Mouse (Mus musculus): ENCODE data around the gene Tmem251. TPM values are rescaled to one million over a fixed set of nuclear protein-coding genes. Genes with fewer than 3 reads are reported as not detected.

Tmem251 gene
- polyA plus RNA-seq (2014; fragmentation: Nextera tagmentation; extraction: Ambion mirVana) = 12.3 and 14.2 TPM in 2 replicates

- Histone ChIP-seq H3K27me3 (replicated peaks; ENCODE audit: control insufficient read depth, insufficient read depth, low read length) (no peaks in the 10 kb centered on the region), H3K4me3 (ENCODE audit: low read depth, low read length) (peak within 1 kb of the TSS; percentile 87), H3K4me2 (ENCODE audit: low read length) (peak within 1 kb of the TSS; percentile 93), H3K9ac (ENCODE audit: low read length) (peak within 1 kb of the TSS; percentile 86), H3K36me3 (ENCODE audit: control insufficient read depth, insufficient read depth, low read length) (peaks cover 11% of the 10 kb centered on the region), H3K4me1 (ENCODE audit: control insufficient read depth, insufficient read depth, low read length) (peaks cover 18% of the 10 kb centered on the region), H3K27ac (ENCODE audit: low read depth, low read length) (peak within 1 kb of the TSS; percentile 88), H3K9me3 (replicated peaks; ENCODE audit: control insufficient read depth, low read length) (no peaks in the 10 kb centered on the region)
- WGBS = under 1% methylated on average over 59 of the region's 63 CpGs
- peak; percentile 99 for ATAC-seq
- DNase-seq (ENCODE audit: low spot score) = peak; percentile 94
Observed at GRCm38 (mm10) chr12:102743589-102744574, at the start of gene Tmem251, which contains the start of gene Moap1. Gene Tmem251 (plus strand): TSS chr12:102743762. Gene Moap1 (minus strand): TSS chr12:102743661.

GRCm38 (mm10) chr12:102695369-102696239 is 48.0 kb upstream of the Tmem251 start:
- H3K9ac ChIP-seq (ENCODE audit: low read length) = no peak overlapping the region
- no peak overlapping the region for H3K4me3 ChIP-seq (ENCODE audit: low read depth, low read length)
- no peaks in the 10 kb centered on the region for H3K9me3 ChIP-seq (replicated peaks; ENCODE audit: control insufficient read depth, low read length)
- 58% methylated on average over 18 of the region's 18 CpGs for WGBS
- 0 out of 2 replicates have a peak overlapping the region, but pooled peaks have one; percentile 5 for H3K27ac ChIP-seq (ENCODE audit: low read depth, low read length)
- DNase-seq (ENCODE audit: low spot score) (no peak), ATAC-seq (no peak)
- no peak overlapping the region for H3K4me2 ChIP-seq (ENCODE audit: low read length)
- no peaks in the 10 kb centered on the region for H3K27me3 ChIP-seq (replicated peaks; ENCODE audit: control insufficient read depth, insufficient read depth, low read length)
- H3K36me3 ChIP-seq (ENCODE audit: control insufficient read depth, insufficient read depth, low read length) = no peaks in the 10 kb centered on the region
- H3K4me1 ChIP-seq (ENCODE audit: control insufficient read depth, insufficient read depth, low read length) = peaks cover 36% of the 10 kb centered on the region

GRCm38 (mm10) chr12:102696635-102697354 is 46.8 kb upstream of the Tmem251 start:
- peaks cover 36% of the 10 kb centered on the region for H3K4me1 ChIP-seq (ENCODE audit: control insufficient read depth, insufficient read depth, low read length)
- H3K27ac ChIP-seq (ENCODE audit: low read depth, low read length) = 0 out of 2 replicates have a peak overlapping the region, but pooled peaks have one; percentile 21
- no peaks in the 10 kb centered on the region for H3K27me3 ChIP-seq (replicated peaks; ENCODE audit: control insufficient read depth, insufficient read depth, low read length)
- WGBS = 88% methylated on average over 14 of the region's 14 CpGs
- no peaks in the 10 kb centered on the region for H3K36me3 ChIP-seq (ENCODE audit: control insufficient read depth, insufficient read depth, low read length)
- DNase-seq (ENCODE audit: low spot score) (no peak), ATAC-seq (no peak)
- H3K4me3 ChIP-seq (ENCODE audit: low read depth, low read length) = no peak overlapping the region
- no peaks in the 10 kb centered on the region for H3K9me3 ChIP-seq (replicated peaks; ENCODE audit: control insufficient read depth, low read length)
- H3K4me2 ChIP-seq (ENCODE audit: low read length) = no peak overlapping the region
- no peak overlapping the region for H3K9ac ChIP-seq (ENCODE audit: low read length)

GRCm38 (mm10) chr12:102697381-102697780 is 46.2 kb upstream of the Tmem251 start:
- peak overlapping the region; percentile 78; the same call in 1 of the 2 replicates for H3K27ac ChIP-seq (ENCODE audit: low read depth, low read length)
- 79% methylated on average over 7 of the region's 7 CpGs for WGBS
- no peak overlapping the region for H3K9ac ChIP-seq (ENCODE audit: low read length)
- H3K36me3 ChIP-seq (ENCODE audit: control insufficient read depth, insufficient read depth, low read length) = no peaks in the 10 kb centered on the region
- H3K9me3 ChIP-seq (replicated peaks; ENCODE audit: control insufficient read depth, low read length) = no peaks in the 10 kb centered on the region
- no peaks in the 10 kb centered on the region for H3K27me3 ChIP-seq (replicated peaks; ENCODE audit: control insufficient read depth, insufficient read depth, low read length)
- ATAC-seq (no peak), DNase-seq (ENCODE audit: low spot score) (no peak)
- H3K4me3 ChIP-seq (ENCODE audit: low read depth, low read length) = no peak overlapping the region
- H3K4me2 ChIP-seq (ENCODE audit: low read length) = no peak overlapping the region
- peaks cover 42% of the 10 kb centered on the region for H3K4me1 ChIP-seq (ENCODE audit: control insufficient read depth, insufficient read depth, low read length)

GRCm38 (mm10) chr12:102698089-102698684 is 45.4 kb upstream of the Tmem251 start:
- Histone ChIP-seq H3K9ac (ENCODE audit: low read length) (peak overlapping the region; percentile 43), H3K36me3 (ENCODE audit: control insufficient read depth, insufficient read depth, low read length) (no peaks in the 10 kb centered on the region), H3K4me2 (ENCODE audit: low read length) (0 out of 2 replicates have a peak overlapping the region, but pooled peaks have one; percentile 4), H3K27me3 (replicated peaks; ENCODE audit: control insufficient read depth, insufficient read depth, low read length) (no peaks in the 10 kb centered on the region), H3K9me3 (replicated peaks; ENCODE audit: control insufficient read depth, low read length) (no peaks in the 10 kb centered on the region), H3K4me1 (ENCODE audit: control insufficient read depth, insufficient read depth, low read length) (peaks cover 47% of the 10 kb centered on the region), H3K4me3 (ENCODE audit: low read depth, low read length) (no peak overlapping the region), H3K27ac (ENCODE audit: low read depth, low read length) (peak overlapping the region; percentile 78)
- WGBS = 0% methylated on average over 1 of the region's 1 CpGs
- ATAC-seq (peak; percentile 67), DNase-seq (ENCODE audit: low spot score) (peak; percentile 60)

- Histone ChIP-seq H3K27me3 (replicated peaks; ENCODE audit: control insufficient read depth, insufficient read depth, low read length) (no peaks in the 10 kb centered on the region), H3K9me3 (replicated peaks; ENCODE audit: control insufficient read depth, low read length) (no peaks in the 10 kb centered on the region), H3K4me2 (ENCODE audit: low read length) (no peak overlapping the region), H3K9ac (ENCODE audit: low read length) (no peak overlapping the region), H3K4me3 (ENCODE audit: low read depth, low read length) (no peak overlapping the region), H3K4me1 (ENCODE audit: control insufficient read depth, insufficient read depth, low read length) (peaks cover 50% of the 10 kb centered on the region), H3K36me3 (ENCODE audit: control insufficient read depth, insufficient read depth, low read length) (no peaks in the 10 kb centered on the region), H3K27ac (ENCODE audit: low read depth, low read length) (peak overlapping the region; percentile 78; the same call in 1 of the 2 replicates)
- no peak for ATAC-seq
- WGBS = 19% methylated on average over 1 of the region's 1 CpGs
- no peak for DNase-seq (ENCODE audit: low spot score)
Observed at GRCm38 (mm10) chr12:102699156-102699555, 44.4 kb upstream of the Tmem251 start.

- Histone ChIP-seq H3K9me3 (replicated peaks; ENCODE audit: control insufficient read depth, low read length) (no peaks in the 10 kb centered on the region), H3K4me1 (ENCODE audit: control insufficient read depth, insufficient read depth, low read length) (peaks cover 51% of the 10 kb centered on the region), H3K27me3 (replicated peaks; ENCODE audit: control insufficient read depth, insufficient read depth, low read length) (no peaks in the 10 kb centered on the region), H3K4me2 (ENCODE audit: low read length) (0 out of 2 replicates have a peak overlapping the region, but pooled peaks have one; percentile 9), H3K4me3 (ENCODE audit: low read depth, low read length) (no peak overlapping the region), H3K36me3 (ENCODE audit: control insufficient read depth, insufficient read depth, low read length) (no peaks in the 10 kb centered on the region), H3K27ac (ENCODE audit: low read depth, low read length) (peak overlapping the region; percentile 35), H3K9ac (ENCODE audit: low read length) (0 out of 2 replicates have a peak overlapping the region, but pooled peaks have one; percentile 29)
- ATAC-seq (no peak), DNase-seq (ENCODE audit: low spot score) (no peak)
- 46% methylated on average over 12 of the region's 12 CpGs for WGBS
Observed at GRCm38 (mm10) chr12:102700453-102700852, 43.1 kb upstream of the Tmem251 start.

Measured in forebrain, embryonic 14.5 days (tissue).